Comparison of ENCODE assay signal across 8 mouse cellular contexts in the genomic region with DNA sequence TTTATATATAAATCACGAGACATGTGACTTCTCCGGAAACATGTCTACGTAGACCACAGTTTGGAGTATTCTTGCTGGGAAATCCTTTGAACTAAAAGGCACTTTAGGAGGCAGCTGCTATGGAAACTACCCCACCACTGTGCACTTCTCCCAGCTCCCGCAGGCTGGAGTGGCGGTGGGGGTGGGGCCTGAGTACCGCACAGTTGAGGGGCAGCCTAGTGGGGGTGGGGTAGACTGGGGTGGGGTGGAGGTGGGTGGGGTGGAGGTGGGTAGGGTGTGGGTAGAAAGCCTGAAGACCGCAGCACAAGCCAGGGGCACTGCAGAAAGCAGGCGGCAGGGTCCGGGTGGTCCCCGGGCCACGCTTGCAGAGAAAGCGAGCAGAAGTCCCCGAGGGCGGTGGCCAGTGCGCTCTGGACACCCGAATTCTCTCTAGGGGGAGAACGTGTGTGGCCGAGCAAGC. TPM values are rescaled to one million over a fixed set of nuclear protein-coding genes. Genes with fewer than 3 reads are reported as not detected.
DNase-seq lines count a peak whose midpoint lies in the region; ATAC-seq and TF ChIP-seq lines count a peak whose summit lies in the region.

Rragd (plus strand) TSS at position 322 of the 460 bp plus-strand sequence.

- no peak for TF ChIP-seq POLR2A in embryonic fibroblast, embryonic 13.5 days (IDR thresholded peaks at IDR 0.05; ENCODE audit: low read depth, low read length)

- ATAC-seq in erythroblast, adult 5-6 weeks (replicated peaks; ENCODE audit: low FRiP score, poor library complexity, severe bottlenecking) = no peak
- peak; percentile 76 for ATAC-seq in heart, embryonic 12.5 days (ENCODE audit: insufficient number of reproducible peaks, low FRiP score)
- peak; percentile 84 for ATAC-seq in kidney, postnatal 0 days (replicated peaks; ENCODE audit: low FRiP score, low read depth)
- ATAC-seq in liver, embryonic 11.5 days (replicated peaks; ENCODE audit: low FRiP score) = no peak
- peak; percentile 87 for ATAC-seq in neural tube, embryonic 14.5 days (ENCODE audit: low read depth)
- no peak for ATAC-seq in erythroid progenitor cell, adult 5-6 weeks (replicated peaks; ENCODE audit: low FRiP score, poor library complexity, severe bottlenecking)

- H3K4me3 ChIP-seq in erythroblast, embryonic 14.5 days (replicated peaks) = peak within 1 kb of the TSS; percentile 82
- H3K4me3 ChIP-seq in embryonic fibroblast, embryonic 13.5 days (ENCODE audit: insufficient read depth, low read length) = peak within 1 kb of the TSS; percentile 73
- peak within 1 kb of the TSS; percentile 95 for H3K4me3 ChIP-seq in heart, embryonic 12.5 days
- peak within 1 kb of the TSS; percentile 70 for H3K4me3 ChIP-seq in kidney, postnatal 0 days (replicated peaks; ENCODE audit: low read depth, low read length)
- peak within 1 kb of the TSS; percentile 67 for H3K4me3 ChIP-seq in liver, embryonic 11.5 days (ENCODE audit: low read depth, low read length)
- H3K4me3 ChIP-seq in neural tube, embryonic 14.5 days (ENCODE audit: low read depth, low read length) = peak within 1 kb of the TSS; percentile 94

- H3K27ac ChIP-seq in embryonic fibroblast, embryonic 13.5 days (ENCODE audit: insufficient read depth, low read length) = no peak within 1 kb of the TSS
- peak within 1 kb of the TSS; percentile 87 for H3K27ac ChIP-seq in heart, embryonic 12.5 days (ENCODE audit: poor library complexity, severe bottlenecking)
- H3K27ac ChIP-seq in kidney, postnatal 0 days = peak within 1 kb of the TSS; percentile 85
- H3K27ac ChIP-seq in liver, embryonic 11.5 days (ENCODE audit: low read depth, low read length) = peak within 1 kb of the TSS; percentile 36
- peak within 1 kb of the TSS; percentile 89 for H3K27ac ChIP-seq in neural tube, embryonic 14.5 days (ENCODE audit: low read depth, low read length)

- H3K9me3 ChIP-seq in erythroblast, embryonic 14.5 days (ENCODE audit: control insufficient read depth, low read length) = peaks cover 14% of the 10 kb centered on the region
- H3K9me3 ChIP-seq in heart, embryonic 12.5 days (replicated peaks) = no peaks in the 10 kb centered on the region
- H3K9me3 ChIP-seq in kidney, postnatal 0 days (replicated peaks; ENCODE audit: low read length) = no peaks in the 10 kb centered on the region
- H3K9me3 ChIP-seq in liver, embryonic 11.5 days (ENCODE audit: control insufficient read depth, low read length) = no peaks in the 10 kb centered on the region
- no peaks in the 10 kb centered on the region for H3K9me3 ChIP-seq in neural tube, embryonic 14.5 days (ENCODE audit: control insufficient read depth, low read length)

- peaks cover 68% of the 10 kb centered on the region for H3K27me3 ChIP-seq in erythroblast, embryonic 14.5 days (ENCODE audit: control insufficient read depth)
- no peaks in the 10 kb centered on the region for H3K27me3 ChIP-seq in heart, embryonic 12.5 days (replicated peaks)
- H3K27me3 ChIP-seq in kidney, postnatal 0 days (ENCODE audit: insufficient read depth, low read length) = no peaks in the 10 kb centered on the region
- peaks cover 52% of the 10 kb centered on the region for H3K27me3 ChIP-seq in liver, embryonic 11.5 days (replicated peaks; ENCODE audit: control insufficient read depth, insufficient read depth, low read length)
- H3K27me3 ChIP-seq in neural tube, embryonic 14.5 days (ENCODE audit: control insufficient read depth, insufficient read depth, low read length) = no peaks in the 10 kb centered on the region

- H3K9ac ChIP-seq in heart, embryonic 12.5 days = peak within 1 kb of the TSS; percentile 95
- peak within 1 kb of the TSS; percentile 77 for H3K9ac ChIP-seq in kidney, postnatal 0 days (ENCODE audit: low read depth, low read length)
- H3K9ac ChIP-seq in liver, embryonic 11.5 days (ENCODE audit: low read depth, low read length) = peak within 1 kb of the TSS; percentile 67
- H3K9ac ChIP-seq in neural tube, embryonic 14.5 days (replicated peaks; ENCODE audit: low read depth, low read length) = peak within 1 kb of the TSS; percentile 88

- peak within 1 kb of the TSS; percentile 93 for H3K4me2 ChIP-seq in heart, embryonic 12.5 days
- peak within 1 kb of the TSS; percentile 100 for H3K4me2 ChIP-seq in kidney, postnatal 0 days (ENCODE audit: low read length)
- H3K4me2 ChIP-seq in liver, embryonic 11.5 days = peak within 1 kb of the TSS; percentile 99
- peak within 1 kb of the TSS; percentile 87 for H3K4me2 ChIP-seq in neural tube, embryonic 14.5 days (ENCODE audit: low read depth, low read length)

- H3K4me1 ChIP-seq in erythroblast, embryonic 14.5 days (ENCODE audit: control insufficient read depth) = peaks cover 79% of the 10 kb centered on the region
- H3K4me1 ChIP-seq in embryonic fibroblast, embryonic 13.5 days (ENCODE audit: control insufficient read depth, insufficient read depth, low read length) = no peaks in the 10 kb centered on the region; the same call in 1 of the 2 replicates
- H3K4me1 ChIP-seq in heart, embryonic 12.5 days (replicated peaks) = peaks cover 41% of the 10 kb centered on the region
- H3K4me1 ChIP-seq in kidney, postnatal 0 days (replicated peaks; ENCODE audit: insufficient read depth, low read length) = peaks cover 12% of the 10 kb centered on the region
- H3K4me1 ChIP-seq in liver, embryonic 11.5 days (replicated peaks; ENCODE audit: control insufficient read depth, insufficient read depth, low read length) = peaks cover 27% of the 10 kb centered on the region
- peaks cover 13% of the 10 kb centered on the region; the same call in 1 of the 2 replicates for H3K4me1 ChIP-seq in neural tube, embryonic 14.5 days (ENCODE audit: control insufficient read depth, insufficient read depth, low read length)

- no peak for TF ChIP-seq CTCF in embryonic fibroblast, embryonic 13.5 days (IDR thresholded peaks at IDR 0.05; ENCODE audit: borderline replicate concordance, insufficient read depth, low read length)
- TF ChIP-seq CTCF in kidney, postnatal 0 days (IDR thresholded peaks at IDR 0.05; ENCODE audit: low read depth) = no peak

- peak; percentile 68 for DNase-seq in kidney, postnatal 0 days (ENCODE audit: low spot score)
- DNase-seq in liver, embryonic 11.5 days (ENCODE audit: low spot score) = peak; percentile 40

- WGBS in heart, embryonic 12.5 days = under 1% methylated on average over 18 of the region's 18 CpGs
- WGBS in kidney, postnatal 0 days = 0% methylated on average over 14 of the region's 18 CpGs
- under 1% methylated on average over 18 of the region's 18 CpGs for WGBS in liver, embryonic 11.5 days
- under 1% methylated on average over 18 of the region's 18 CpGs for WGBS in neural tube, embryonic 14.5 days

- peaks cover 6% of the 10 kb centered on the region; the same call in 1 of the 2 replicates for H3K36me3 ChIP-seq in erythroblast, embryonic 14.5 days (ENCODE audit: control insufficient read depth)
- H3K36me3 ChIP-seq in heart, embryonic 12.5 days = no peaks in the 10 kb centered on the region
- no peaks in the 10 kb centered on the region for H3K36me3 ChIP-seq in kidney, postnatal 0 days (ENCODE audit: insufficient read depth, low read length)
- no peaks in the 10 kb centered on the region for H3K36me3 ChIP-seq in liver, embryonic 11.5 days (ENCODE audit: control insufficient read depth, insufficient read depth, low read length)
- H3K36me3 ChIP-seq in neural tube, embryonic 14.5 days (ENCODE audit: control insufficient read depth, insufficient read depth, low read length) = no peaks in the 10 kb centered on the region

RNA-seq across cellular contexts. Expression of gene Rragd, which starts in this region (rescaled TPM):
- 0.10 and 0.34 TPM in 2 replicates for polyA plus RNA-seq in erythroblast, embryonic 14.5 days (2012)
- 3.8 and 7.1 TPM in 2 replicates for total RNA-seq in erythroblast, adult 5-6 weeks (2015; ENCODE audit: low replicate concordance)
- total RNA-seq in erythroblast, adult 5-6 weeks (2017; ENCODE audit: low replicate concordance) = 10.0 and 19.5 TPM in 2 replicates
- polyA plus RNA-seq in embryonic fibroblast, embryonic 13.5 days (2011; ENCODE audit: insufficient read length, low read depth, missing spikeins) = 3.1 and 3.4 TPM in 2 replicates
- polyA plus RNA-seq in heart, embryonic 12.5 days (2016; fragmentation: Nextera tagmentation; extraction: Ambion mirVana) = 61.2 and 64.1 TPM in 2 replicates
- polyA plus RNA-seq in kidney, postnatal 0 days (2015; fragmentation: Nextera tagmentation; extraction: Ambion mirVana) = 24.0 and 26.8 TPM in 2 replicates
- 4.6 and 4.9 TPM in 2 replicates for polyA plus RNA-seq in liver, embryonic 11.5 days (2014; fragmentation: Nextera tagmentation; extraction: Ambion mirVana)
- 52.1 and 58.7 TPM in 2 replicates for polyA plus RNA-seq in neural tube, embryonic 14.5 days (2014; fragmentation: Nextera tagmentation; extraction: Ambion mirVana)
- 3.2 and 7.1 TPM in 2 replicates for total RNA-seq in erythroid progenitor cell, adult 5-6 weeks (2015; ENCODE audit: low replicate concordance)
- total RNA-seq in erythroid progenitor cell, adult 5-6 weeks (2017; ENCODE audit: low replicate concordance) = 6.3 and 13.5 TPM in 2 replicates

Comparison
In these comparisons a context has a peak if more than half of its experiments do, and no peak if none do; other contexts are left out.
1. ATAC-seq: peak in heart, embryonic 12.5 days (single experiment), kidney, postnatal 0 days (single experiment) and neural tube, embryonic 14.5 days (single experiment); none in erythroblast, adult 5-6 weeks (single experiment), liver, embryonic 11.5 days (single experiment) and erythroid progenitor cell, adult 5-6 weeks (single experiment).
2. Peak in every context shown above with its lines, with median percentiles within 50 percentile points of each other: H3K4me3 ChIP-seq, H3K4me2 ChIP-seq and H3K9ac ChIP-seq.